Mouse (Mus musculus): ENCODE data around the gene Bcl2.

Gene Bcl2

GRCm38 (mm10) chr1:106513890-106514643 lies 200.0 kb downstream of the Bcl2 start:
- no peak for DNase-seq (ENCODE audit: low read depth, low spot score)

- no peak for DNase-seq (ENCODE audit: low read depth, low spot score)
Measured at GRCm38 (mm10) chr1:106513481-106513880, 200.6 kb downstream of the Bcl2 start.

GRCm38 (mm10) chr1:106511593-106511992 lies 202.5 kb downstream of the Bcl2 start:
- peak; percentile 79 for DNase-seq (ENCODE audit: low read depth, low spot score)

- DNase-seq (ENCODE audit: low read depth, low spot score): no peak
Measured at GRCm38 (mm10) chr1:106507556-106507955, 206.5 kb downstream of the Bcl2 start.

- DNase-seq (ENCODE audit: low read depth, low spot score): no peak
Measured at GRCm38 (mm10) chr1:106503910-106504309, 210.2 kb downstream of the Bcl2 start.

- DNase-seq (ENCODE audit: low read depth, low spot score): no peak
Measured at GRCm38 (mm10) chr1:106503407-106503806, 210.7 kb downstream of the Bcl2 start.

- no peak for DNase-seq (ENCODE audit: low read depth, low spot score)
Measured at GRCm38 (mm10) chr1:106497999-106498398, 216.1 kb downstream of the Bcl2 start.

Data from CD4-positive helper T cell, adult 2 months (primary cell).